Mouse (Mus musculus) kidney, embryonic 16.5 days (tissue): ENCODE data around the gene Akr1a1. TPM values are rescaled to one million over a fixed set of nuclear protein-coding genes. Genes with fewer than 3 reads are reported as not detected.

Experiments used
- ATAC-seq: fragments of 200-750 bp; cut with Nextera tagmentation; 2 replicates; pipeline ENCODE4 v1.8.0; 2017; ENCODE audit warnings: moderate TSS enrichment; ENCODE audit not compliant: low FRiP score, low TSS enrichment
- H3K27ac ChIP-seq: fragments of 300-500 bp; sonication (generic); 2 replicates; pipeline ENCODE4 v1.5.1; 2014; ENCODE audit warnings: low read length
- H3K27me3 ChIP-seq: fragments of 300-500 bp; sonication (generic); 2 replicates; pipeline ENCODE4 v1.6.1; 2014; ENCODE audit warnings: low read length, control low read depth, mixed read lengths; ENCODE audit not compliant: insufficient read depth
- H3K36me3 ChIP-seq: fragments of 300-500 bp; sonication (generic); 2 replicates; pipeline ENCODE4 v1.6.1; 2014; ENCODE audit warnings: low read length, control low read depth, mixed read lengths; ENCODE audit not compliant: insufficient read depth
- H3K4me1 ChIP-seq: fragments of 300-500 bp; sonication (generic); 2 replicates; pipeline ENCODE4 v1.6.1; 2014; ENCODE audit warnings: low read length, control low read depth, mixed read lengths; ENCODE audit not compliant: insufficient read depth
- H3K4me2 ChIP-seq: fragments of 300-500 bp; sonication (generic); replicated peaks from 2 replicates; pipeline ENCODE4 v1.6.1; 2014; ENCODE audit warnings: low read depth, low read length
- H3K4me3 ChIP-seq: fragments of 300-500 bp; sonication (generic); 2 replicates; pipeline ENCODE4 v1.5.1; 2014; ENCODE audit warnings: mild to moderate bottlenecking, low read length
- H3K9ac ChIP-seq: fragments of 300-500 bp; sonication (generic); replicated peaks from 2 replicates; pipeline ENCODE4 v1.6.1; 2014; ENCODE audit warnings: low read length
- H3K9me3 ChIP-seq: fragments of 300-500 bp; sonication (generic); 2 replicates; pipeline ENCODE4 v1.6.1; 2016; ENCODE audit warnings: low read length, control low read depth
- WGBS: fragments of 180-500 bp; shearing (Covaris S2); extraction: QIAGEN DNeasy Blood & Tissue Kit; methylation state at CpG from one replicate; pipeline ENCODE4 v1.1.7; 2014; 5-methylcytosine and 5-hydroxymethylcytosine counted together
- polyA plus RNA-seq: library from polyadenylated mRNA; unstranded; fragments of >200 nt; fragmentation: Nextera tagmentation; extraction: Ambion mirVana; gene quantifications from 2 replicates; pipeline ENCODE4 v1.2.1, GENCODE M21; 2015

Akr1a1 gene
- polyA plus RNA-seq, 1 experiment from 2014 or later, result 947 TPM

DNA sequence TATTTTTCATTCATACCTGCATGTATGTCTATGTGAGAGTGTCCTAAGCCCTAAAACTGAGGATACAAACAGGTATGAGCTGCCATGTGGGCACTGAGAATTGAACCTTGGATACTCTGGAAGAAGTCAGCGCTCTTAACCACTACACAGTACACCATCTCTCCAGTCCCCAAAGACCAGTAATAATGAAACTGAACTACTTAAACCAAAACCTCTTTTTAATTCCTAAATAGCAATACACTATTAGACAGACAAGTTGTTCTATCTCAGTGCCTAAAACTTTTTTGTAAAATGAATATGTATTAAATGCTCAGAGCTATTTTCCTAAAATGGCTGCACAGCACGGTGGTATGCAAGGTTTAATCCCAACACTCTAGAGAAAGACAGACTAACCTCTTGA lies 36.2 kb downstream of the Akr1a1 start:
- WGBS, result 97% methylated on average over 2 of the region's 2 CpGs
- Histone ChIP-seq H3K9ac (no peak overlapping the region), H3K4me2 (no peak overlapping the region), H3K36me3 (peaks cover 44% of the 10 kb centered on the region), H3K27me3 (no peaks in the 10 kb centered on the region), H3K27ac (no peak overlapping the region), H3K4me3 (no peak overlapping the region), H3K9me3 (no peaks in the 10 kb centered on the region), H3K4me1 (no peaks in the 10 kb centered on the region)
- no peak for ATAC-seq

DNA sequence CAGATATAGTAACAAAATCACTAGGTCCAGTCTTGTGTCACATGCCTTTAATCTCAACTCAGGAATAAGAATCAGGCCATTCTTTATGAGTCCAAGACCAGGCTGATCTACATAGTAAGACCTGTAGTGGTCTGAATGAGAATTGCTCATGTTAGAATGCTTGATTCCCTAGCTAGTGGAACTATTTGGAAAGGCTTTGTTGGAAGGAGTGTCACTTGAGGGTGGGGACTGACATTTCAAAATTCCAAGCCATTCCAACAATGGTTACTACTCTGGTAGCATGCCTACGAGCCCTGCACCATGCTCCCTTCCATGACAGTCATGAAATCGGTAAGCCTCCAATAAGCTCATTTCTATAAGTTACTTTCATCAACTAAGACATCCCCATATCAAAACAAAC lies 38.9 kb downstream of the Akr1a1 start:
- Histone ChIP-seq H3K27me3 (no peaks in the 10 kb centered on the region), H3K27ac (no peak overlapping the region), H3K4me2 (no peak overlapping the region), H3K9ac (no peak overlapping the region), H3K4me3 (no peak overlapping the region), H3K9me3 (no peaks in the 10 kb centered on the region), H3K4me1 (no peaks in the 10 kb centered on the region), H3K36me3 (peaks cover 44% of the 10 kb centered on the region)
- no peak for ATAC-seq
- 93% methylated on average over 2 of the region's 2 CpGs for WGBS

DNA sequence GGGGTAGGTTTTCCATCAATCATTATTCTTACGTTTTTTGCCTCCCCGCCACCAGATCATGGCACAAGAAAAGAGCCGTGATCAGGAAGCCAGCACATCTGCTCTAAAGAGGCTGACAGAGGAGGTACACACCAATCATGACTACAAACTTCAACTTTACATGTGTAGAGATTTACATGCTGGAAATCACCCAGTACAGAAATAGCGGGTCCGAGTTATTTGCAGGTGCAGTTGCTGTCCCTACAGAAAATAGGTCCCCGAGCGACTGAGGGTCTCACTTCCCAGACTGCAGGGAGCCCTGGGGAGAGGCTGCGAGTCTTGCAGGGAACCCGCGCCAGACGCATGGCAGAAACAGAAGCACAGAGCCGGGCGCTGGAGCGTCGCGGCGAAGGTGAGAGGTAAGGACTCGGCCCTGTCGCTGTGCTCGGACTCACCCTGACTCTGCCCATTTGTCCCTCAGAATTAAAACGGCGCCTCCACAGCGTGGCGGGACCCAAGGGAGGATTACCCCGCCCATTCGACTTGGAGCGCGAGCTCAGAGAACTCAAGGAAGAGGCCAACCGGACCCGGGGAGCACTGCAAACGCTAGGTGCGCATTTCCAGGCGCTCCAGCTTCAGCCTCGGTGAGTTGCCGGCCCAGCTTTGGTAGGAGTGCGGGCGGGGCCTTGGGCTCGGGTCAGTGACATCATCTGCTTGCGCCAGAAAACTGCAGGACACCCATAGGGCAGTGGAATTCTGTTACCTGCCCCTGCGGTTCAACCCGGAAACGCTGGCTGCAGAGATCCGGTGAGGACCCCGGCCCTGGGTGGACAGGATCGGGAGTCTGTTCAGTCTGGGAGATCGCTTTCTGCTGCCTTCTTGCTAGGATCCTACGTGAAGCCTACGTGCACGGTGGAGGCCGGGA lies 54.2 kb downstream of the Akr1a1 start:
- peak overlapping the region; percentile 68 for H3K4me3 ChIP-seq
- H3K27me3 ChIP-seq, result no peaks in the 10 kb centered on the region
- H3K27ac ChIP-seq, result peak overlapping the region; percentile 89
- under 1% methylated on average over 50 of the region's 50 CpGs for WGBS
- peak overlapping the region; percentile 96 for H3K4me2 ChIP-seq
- H3K4me1 ChIP-seq, result peaks cover 20% of the 10 kb centered on the region
- H3K9me3 ChIP-seq, result no peaks in the 10 kb centered on the region
- H3K9ac ChIP-seq, result peak overlapping the region; percentile 72
- peaks cover 25% of the 10 kb centered on the region for H3K36me3 ChIP-seq
- peak; percentile 96 for ATAC-seq

DNA sequence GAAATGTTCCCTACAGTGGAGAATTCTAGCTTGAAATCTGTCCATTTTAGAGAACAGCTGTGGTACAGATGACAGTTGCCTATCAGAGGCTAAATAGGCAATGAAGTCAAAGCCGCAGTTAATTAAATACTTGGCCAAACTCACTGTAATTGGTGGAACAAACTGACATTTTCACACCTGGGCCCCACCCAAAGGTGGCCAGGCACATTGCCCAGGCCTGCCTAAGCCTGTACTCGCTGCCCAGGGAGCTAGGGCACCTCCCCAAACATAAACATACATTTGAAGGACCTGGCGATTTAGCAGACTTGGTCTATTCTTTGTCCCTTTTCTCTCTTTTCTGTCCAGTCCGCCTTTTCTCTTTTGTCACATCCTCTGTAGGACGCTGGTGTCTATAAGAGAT lies 55.1 kb downstream of the Akr1a1 start, which contains the start of gene Ccdc17:
TSS of gene Ccdc17 (plus strand) at position 276 of the 400 bp plus-strand sequence.
- Histone ChIP-seq H3K36me3 (peaks cover 25% of the 10 kb centered on the region), H3K9ac (peak within 1 kb of the TSS; percentile 72)

DNA sequence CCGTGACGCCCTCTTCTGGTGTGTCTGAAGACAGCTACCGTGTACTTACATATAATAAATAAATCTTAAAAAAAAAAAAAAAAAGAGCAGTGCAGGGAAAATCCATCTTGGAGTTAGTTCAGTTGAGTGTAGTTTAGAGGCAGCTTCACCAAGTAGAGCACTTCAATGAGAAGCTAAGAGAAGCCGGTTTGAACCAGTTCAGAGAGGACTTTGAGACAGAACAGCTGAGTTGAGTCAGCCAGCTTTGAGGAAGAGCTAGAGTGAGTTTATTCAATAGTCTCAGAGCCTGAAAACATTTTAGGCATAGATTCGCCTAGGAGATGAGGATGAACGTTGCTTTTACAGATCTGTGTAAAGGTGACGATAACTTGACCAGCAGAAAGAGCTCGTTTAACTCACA lies 55.7 kb downstream of the Akr1a1 start:
- Histone ChIP-seq H3K9me3 (no peaks in the 10 kb centered on the region), H3K4me1 (peaks cover 20% of the 10 kb centered on the region), H3K27ac (no peak overlapping the region), H3K36me3 (peaks cover 25% of the 10 kb centered on the region), H3K4me2 (no peak overlapping the region), H3K27me3 (no peaks in the 10 kb centered on the region), H3K9ac (no peak overlapping the region), H3K4me3 (no peak overlapping the region)
- no peak for ATAC-seq
- 81% methylated on average over 8 of the region's 8 CpGs for WGBS

More for the DNA sequence above, 55.1 kb downstream of the Akr1a1 start, which contains the start of gene Ccdc17:
- peaks cover 20% of the 10 kb centered on the region for H3K4me1 ChIP-seq
- no peak for ATAC-seq
- H3K4me2 ChIP-seq, result peak within 1 kb of the TSS; percentile 96
- peak within 1 kb of the TSS; percentile 89 for H3K27ac ChIP-seq
- H3K4me3 ChIP-seq, result peak within 1 kb of the TSS; percentile 68
- no peaks in the 10 kb centered on the region for H3K9me3 ChIP-seq
- 24% methylated on average over 5 of the region's 5 CpGs for WGBS
- H3K27me3 ChIP-seq, result no peaks in the 10 kb centered on the region

Other genes with a start within 250 kb of the Akr1a1 start
- gene Mast2, start 187.5 kb downstream of the Akr1a1 start, polyA plus RNA-seq, result 10.7 and 11.7 TPM in 2 replicates
- 17.4 and 19.3 TPM in 2 replicates for gene Ipp, start 144.1 kb downstream of the Akr1a1 start, polyA plus RNA-seq
- 23.0 and 25.4 TPM in 2 replicates for gene Tmem69, start 95.7 kb downstream of the Akr1a1 start, polyA plus RNA-seq
- gene Gpbp1l1, start 94.0 kb downstream of the Akr1a1 start, polyA plus RNA-seq, result 37.3 and 42.4 TPM in 2 replicates
- gene Ccdc17, start 55.0 kb downstream of the Akr1a1 start, polyA plus RNA-seq, result 5.2 and 5.8 TPM in 2 replicates
- gene Nasp, start 23.7 kb downstream of the Akr1a1 start, polyA plus RNA-seq, result 144 and 169 TPM in 2 replicates
- 1,468 and 1,536 TPM in 2 replicates for gene Prdx1, start 33.9 kb upstream of the Akr1a1 start, polyA plus RNA-seq
- 27.0 and 30.6 TPM in 2 replicates for gene Mmachc, start 56.7 kb upstream of the Akr1a1 start, polyA plus RNA-seq
- 28.8 and 40.2 TPM in 2 replicates for gene Ccdc163, start 56.8 kb upstream of the Akr1a1 start, polyA plus RNA-seq
- gene Tesk2, start 69.3 kb upstream of the Akr1a1 start, polyA plus RNA-seq, result 8.2 and 9.2 TPM in 2 replicates
- 41.9 and 42.8 TPM in 2 replicates for gene Toe1, start 156.0 kb upstream of the Akr1a1 start, polyA plus RNA-seq
- gene Mutyh, start 156.0 kb upstream of the Akr1a1 start, polyA plus RNA-seq, result 19.0 and 22.6 TPM in 2 replicates
- gene Hpdl, start 170.0 kb upstream of the Akr1a1 start, polyA plus RNA-seq, result 1.9 and 2.0 TPM in 2 replicates
- 1.6 and 2.1 TPM in 2 replicates for gene Zswim5, start 225.7 kb upstream of the Akr1a1 start, polyA plus RNA-seq